In the genomic region with DNA sequence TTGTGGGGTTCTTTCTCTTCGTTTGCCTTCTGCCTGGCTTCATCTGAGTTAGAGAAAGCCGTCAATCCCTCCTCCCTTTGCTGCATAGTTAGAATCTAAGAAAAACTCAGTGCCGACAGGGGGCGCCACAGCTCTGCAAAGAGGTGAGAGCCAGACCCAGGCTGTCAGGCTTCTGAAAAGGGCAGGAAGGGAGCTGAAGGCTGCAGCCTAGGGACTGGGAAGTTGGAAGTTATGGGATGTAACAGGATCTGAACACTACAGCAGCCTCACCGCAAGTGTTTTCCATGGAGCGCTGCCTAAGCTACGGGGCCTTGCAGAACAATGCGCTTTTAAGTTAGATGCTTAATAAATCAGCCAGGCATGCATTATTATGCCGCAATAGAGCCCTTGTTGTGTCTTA, we compare ENCODE assay signal across 8 mouse cellular contexts.
DNase-seq lines count a peak whose midpoint lies in the region; ATAC-seq and TF ChIP-seq lines count a peak whose summit lies in the region.

No protein-coding gene starts in this region.

- TF ChIP-seq POLR2A in kidney, adult 2 months (IDR thresholded peaks at IDR 0.05; ENCODE audit: low read depth, low read length), result no peak

- intact Hi-C loops in gastrocnemius, postnatal 36 days (cut with DNase I), result loop anchor here (2.0 kb wide), 1 partner anchor 1591 kb away; no protein-coding TSS in a partner anchor
- intact Hi-C loops in left cerebral cortex, postnatal 25 days (cut with DNase I), result loop anchor here (2.0 to 5.0 kb wide), 3 partner anchors 146 to 1587 kb away; no protein-coding TSS in a partner anchor

- no peak overlapping the region for H3K4me3 ChIP-seq in kidney, adult 2 months (ENCODE audit: insufficient read depth, low read depth, low read length)
- no peak overlapping the region for H3K4me3 ChIP-seq in midbrain, embryonic 13.5 days (replicated peaks)

- H3K4me2 ChIP-seq in midbrain, embryonic 13.5 days (replicated peaks), result no peak overlapping the region; the same call in 1 of the 2 replicates

- peak; percentile 71 for TF ChIP-seq CTCF in kidney, adult 2 months (conservative IDR thresholded peaks at IDR 0.05; ENCODE audit: insufficient read depth, insufficient read length, low read depth, low read length)

- DNase-seq in adrenal gland, postnatal 4 days (ENCODE audit: low spot score in 2 of 2), result peak; percentile 77 to 90
- peak; percentile 90 for DNase-seq in embryo, embryonic 9.5 days (ENCODE audit: extremely low spot score)
- DNase-seq in gastrocnemius, postnatal 36 days, result peak; percentile 87 to 89
- peak; percentile 85 for DNase-seq in kidney, adult 2 months
- peak; percentile 91 to 96 for DNase-seq in left cerebral cortex, postnatal 25 days (ENCODE audit: low spot score in 2 of 2)
- peak; percentile 25 to 68 for DNase-seq in spleen, postnatal 4 days (ENCODE audit: low spot score in 2 of 2)

- 9% methylated on average over 9 of the region's 9 CpGs for WGBS in kidney, adult 2 months
- 8% methylated on average over 9 of the region's 9 CpGs for WGBS in midbrain, embryonic 13.5 days

- H3K27ac ChIP-seq in kidney, adult 2 months (ENCODE audit: insufficient read depth, low read depth, low read length), result no peak overlapping the region
- H3K27ac ChIP-seq in midbrain, embryonic 13.5 days, result no peak overlapping the region

- H3K27me3 ChIP-seq in kidney, adult 2 months (replicated peaks; ENCODE audit: control insufficient read depth, insufficient read depth, low read length), result no peaks in the 10 kb centered on the region
- H3K27me3 ChIP-seq in midbrain, embryonic 13.5 days, result peaks cover 17% of the 10 kb centered on the region

- H3K9ac ChIP-seq in midbrain, embryonic 13.5 days (replicated peaks), result no peak overlapping the region

- H3K4me1 ChIP-seq in kidney, adult 2 months (ENCODE audit: control insufficient read depth, insufficient read depth, low read length), result no peaks in the 10 kb centered on the region
- peaks cover 4% of the 10 kb centered on the region for H3K4me1 ChIP-seq in midbrain, embryonic 13.5 days (replicated peaks)

- ATAC-seq in midbrain, embryonic 13.5 days, result peak; percentile 80
- no peak for ATAC-seq in erythroblast, adult 5-6 weeks (replicated peaks; ENCODE audit: low FRiP score, poor library complexity, severe bottlenecking)

- no peaks in the 10 kb centered on the region for H3K9me3 ChIP-seq in midbrain, embryonic 13.5 days

- H3K36me3 ChIP-seq in kidney, adult 2 months (ENCODE audit: control insufficient read depth, insufficient read depth, low read length), result no peaks in the 10 kb centered on the region
- no peaks in the 10 kb centered on the region for H3K36me3 ChIP-seq in midbrain, embryonic 13.5 days
